Mouse (Mus musculus) liver, adult 2 months (tissue): ENCODE data around the gene Spx.

ENCODE experiments used
- CTCF ChIP-seq: fragments of 200-500 bp; IDR thresholded peaks from 2 replicates; pipeline ENCODE4 v1.5.1; 2011; ENCODE audit warnings: low read depth, low read length, control low read depth
- POLR2A ChIP-seq: fragments of 200-500 bp; IDR thresholded peaks from 2 replicates; pipeline ENCODE4 v1.6.1; 2011; ENCODE audit warnings: low read length, control low read depth; ENCODE audit not compliant: insufficient read depth; ENCODE audit errors: extremely low read depth

- no peak for TF ChIP-seq POLR2A
- TF ChIP-seq CTCF = no peak
These were observed 17.5 kb upstream of the Spx start for GRCm38 (mm10) chr6:142395756-142396155.
